Mouse (Mus musculus): ENCODE measurements around the gene Ms4a6b.
"Not testable (repeated sequence)": the region's sequence is repeated elsewhere in the genome, so short reads cannot be mapped to it uniquely, and the experiment has no call there.

GRCm38 (mm10) chr19:11497300-11497699, 19.0 kb upstream of the Ms4a6b start:
- not testable (repeated sequence) for TF ChIP-seq MAX (IDR thresholded peaks at IDR 0.05; ENCODE audit: low read length); KAT2A (conservative IDR thresholded peaks at IDR 0.05; ENCODE audit: low read depth, low read length); JUND (IDR thresholded peaks at IDR 0.05; ENCODE audit: low read depth, low read length); CTCF (IDR thresholded peaks at IDR 0.05 in 2 of 3, conservative IDR thresholded peaks at IDR 0.05 in 1 of 3; ENCODE audit: control insufficient read depth in 1 of 3, insufficient read depth in 1 of 3, low read depth in 2 of 3, low read length in 3 of 3, poor library complexity in 1 of 3, severe bottlenecking in 1 of 3); POLR2AphosphoS2 (IDR thresholded peaks at IDR 0.05; ENCODE audit: low read length); MEF2A (IDR thresholded peaks at IDR 0.05; ENCODE audit: extremely low read depth, insufficient replicate concordance, low read depth, low read length, poor library complexity, severe bottlenecking); NELFE (IDR thresholded peaks at IDR 0.05; ENCODE audit: low read depth, low read length); GATA1 (IDR thresholded peaks at IDR 0.05; ENCODE audit: low read depth, low read length); EP300 (IDR thresholded peaks at IDR 0.05; ENCODE audit: low read depth in 1 of 2, low read length in 2 of 2); MAZ (IDR thresholded peaks at IDR 0.05; ENCODE audit: low read depth, low read length); MXI1 (IDR thresholded peaks at IDR 0.05; ENCODE audit: low read depth, low read length); POLR2A (IDR thresholded peaks at IDR 0.05; ENCODE audit: control insufficient read depth in 1 of 2, insufficient read depth in 1 of 2, low read depth in 1 of 2, low read length in 2 of 2, poor library complexity in 1 of 2)

Measured in MEL (cell line).